Mouse (Mus musculus): ENCODE measurements around the gene Spata4. TPM values are rescaled to one million over a fixed set of nuclear protein-coding genes. Genes with fewer than 3 reads are reported as not detected.

The Spata4 gene
- polyA plus RNA-seq (2015; fragmentation: Nextera tagmentation; extraction: Ambion mirVana), result 0.28 TPM in 1 of 2 replicates, not detected in the other

GRCm38 (mm10) chr8:54600671-54601251 lies at the start of gene Spata4:
TSS of gene Spata4 (plus strand) at chr8:54600781.

Other genes with a start within 250 kb of the Spata4 start
- 12.5 and 12.7 TPM in 2 replicates for gene Asb5, start 71.2 kb upstream of the Spata4 start, polyA plus RNA-seq (2015; fragmentation: Nextera tagmentation; extraction: Ambion mirVana)
- 37.6 and 42.2 TPM in 2 replicates for gene Spcs3, start 70.8 kb upstream of the Spata4 start, polyA plus RNA-seq (2015; fragmentation: Nextera tagmentation; extraction: Ambion mirVana)